In genomic region chr10:75436604-75437217, GRCm38 (mm10) we compare ENCODE assay signal across 8 mouse cellular contexts. TPM values are rescaled to one million over a fixed set of nuclear protein-coding genes. Genes with fewer than 3 reads are reported as not detected.
DNase-seq lines count a peak whose midpoint lies in the region; ATAC-seq and TF ChIP-seq lines count a peak whose summit lies in the region.

No protein-coding gene starts in this region.

- no peak for TF ChIP-seq POLR2A in cerebellum, adult 2 months (IDR thresholded peaks at IDR 0.05; ENCODE audit: borderline replicate concordance, insufficient read depth, low read length)

- in situ Hi-C loops in Patski (cut with MboI; ENCODE audit: low pct_unique_long_range_greater_than_20kb): loop anchor here (5.0 to 25.0 kb wide), 5 partner anchors 51 to 374 kb away; partner anchors contain the start of genes Adora2a and Bcr

- TF ChIP-seq CTCF in Patski (IDR thresholded peaks at IDR 0.05): peak; percentile 88
- TF ChIP-seq CTCF in cerebellum, adult 2 months (IDR thresholded peaks at IDR 0.05; ENCODE audit: borderline replicate concordance, insufficient read depth, low read depth, low read length): peak; percentile 91

- peak; percentile 37 for DNase-seq in Patski (ENCODE audit: low read depth, low spot score)
- DNase-seq in cerebellum, adult 2 months: peak; percentile 74 to 79
- DNase-seq in frontal cortex, adult 2 months (ENCODE audit: extremely low spot score in 1 of 2, low spot score in 1 of 2): peak; percentile 74 to 97
- peak; percentile 86 for DNase-seq in hindlimb bud, embryonic 11.5 days (ENCODE audit: extremely low spot score, low read depth, low spot score)
- DNase-seq in left cerebral cortex, adult 11 months (ENCODE audit: low spot score): peak; percentile 80
- DNase-seq in right cerebral cortex, adult 2 months (ENCODE audit: low spot score in 2 of 2): peak; percentile 94 to 95
- peak; percentile 32 for DNase-seq in urinary bladder, postnatal 10 days (ENCODE audit: low spot score)

- WGBS in cerebellum, adult 2 months: 11% methylated on average over 3 of the region's 3 CpGs

- ATAC-seq in Patski: no peak
- peak; percentile 83 for ATAC-seq in megakaryocyte, adult 5-6 weeks (ENCODE audit: poor library complexity, severe bottlenecking)

- H3K27ac ChIP-seq in cerebellum, adult 2 months (ENCODE audit: insufficient read depth, low read length): no peak overlapping the region

- no peaks in the 10 kb centered on the region for H3K4me1 ChIP-seq in cerebellum, adult 2 months (ENCODE audit: control insufficient read depth, insufficient read depth, low read length)

- no peaks in the 10 kb centered on the region for H3K27me3 ChIP-seq in Patski
- no peaks in the 10 kb centered on the region for H3K27me3 ChIP-seq in cerebellum, adult 2 months (ENCODE audit: control insufficient read depth, insufficient read depth, low read length)

- CTCF ChIA-PET in Patski (lab: Charles Lee): interaction anchor here (0.8 to 1.9 kb wide), 5 partner anchors 51 to 253 kb away, joined by 3 to 4 read pairs (median 4); no protein-coding TSS in a partner anchor

- H3K4me3 ChIP-seq in cerebellum, adult 2 months (replicated peaks; ENCODE audit: insufficient read depth, low read depth, low read length): no peak overlapping the region

- POLR2A ChIA-PET in Patski (lab: Charles Lee): no interaction called here

RNA-seq across cellular contexts. Expression of gene Upb1, which starts 35.8 kb away (rescaled TPM):
- polyA plus RNA-seq in Patski (2021): not detected
- 0.20 and 0.33 TPM in 2 replicates for polyA plus RNA-seq in cerebellum, adult 2 months (2012; rRNA removed)
- polyA plus RNA-seq in frontal cortex, adult 2 months (2012; rRNA removed): 0.16 and 0.21 TPM in 2 replicates
- 14.7 and 18.1 TPM in 2 replicates for total RNA-seq in megakaryocyte, adult 5-6 weeks (2015)
- total RNA-seq in megakaryocyte, adult 5-6 weeks (2017): 31.7 and 33.3 TPM in 2 replicates

Comparison
In these comparisons a context has a peak if more than half of its experiments do, and no peak if none do; other contexts are left out.
1. DNase-seq: peak in every context shown above with its lines; median percentile 94 in right cerebral cortex, adult 2 months; 86 in hindlimb bud, embryonic 11.5 days; 86 in frontal cortex, adult 2 months; 80 in left cerebral cortex, adult 11 months; 76 in cerebellum, adult 2 months; 37 in Patski; 32 in urinary bladder, postnatal 10 days.